Mouse (Mus musculus) 416B (cell line): ENCODE measurements at regions not wholly inside any gene's neighbourhood (a gene's known extent, or its start where the extent isn't known, plus 50 kb on each side); places are given as distances from the start of the nearest gene placed in this dataset.

Experiments used
- DNase-seq: peaks from one replicate; pipeline ENCODE4 v3.0.0; 2011; ENCODE audit warnings: low read depth

DNA sequence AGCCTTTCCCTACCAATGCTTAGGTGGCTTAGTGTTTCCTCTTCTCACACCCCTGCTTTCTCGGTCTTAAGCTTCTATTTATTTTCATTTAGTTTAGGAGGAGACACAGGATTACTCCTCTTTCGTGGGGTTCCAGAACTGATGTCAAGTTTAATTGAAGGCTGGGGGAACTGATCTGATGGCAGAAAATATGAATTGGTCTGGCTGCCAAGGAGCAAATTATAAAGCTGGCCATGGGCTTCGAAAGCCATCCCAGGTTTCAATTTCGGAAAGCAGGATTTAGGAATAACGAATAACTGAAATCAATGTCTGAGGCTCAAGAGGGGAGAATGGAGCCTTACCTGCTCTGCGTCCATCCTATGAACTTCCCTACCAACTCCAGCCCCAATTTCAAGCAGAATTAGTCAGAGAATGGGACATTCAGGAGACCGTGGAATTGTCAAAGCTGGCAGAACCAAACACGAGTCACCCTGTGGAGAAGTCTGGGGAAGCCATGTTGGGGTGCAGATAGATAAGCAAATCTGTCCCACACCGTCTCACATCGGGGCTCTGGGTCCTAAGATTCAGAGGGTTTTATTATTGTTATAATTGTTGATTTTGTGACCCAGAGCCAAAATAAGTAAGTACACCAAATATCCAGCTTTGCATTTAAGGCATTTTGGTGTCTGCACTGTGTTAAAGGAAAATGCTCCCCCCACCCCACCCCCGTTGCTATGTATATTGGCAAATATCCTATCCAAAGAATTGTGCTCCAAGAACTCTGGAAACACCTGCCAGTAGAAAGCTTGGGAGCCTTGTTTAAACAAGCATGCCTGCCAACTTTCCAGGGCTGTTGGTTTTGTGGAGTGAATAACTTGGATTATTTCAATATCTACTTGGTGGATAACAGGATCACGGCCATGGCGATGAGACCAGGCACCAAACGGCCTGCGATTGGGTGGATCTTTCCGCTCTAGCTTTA, 56.5 kb upstream of the Tgfbr2 start:
- DNase-seq: no peak

GRCm38 (mm10) chr9:116230346-116230745, 55.2 kb upstream of the Tgfbr2 start:
- DNase-seq: no peak

DNA sequence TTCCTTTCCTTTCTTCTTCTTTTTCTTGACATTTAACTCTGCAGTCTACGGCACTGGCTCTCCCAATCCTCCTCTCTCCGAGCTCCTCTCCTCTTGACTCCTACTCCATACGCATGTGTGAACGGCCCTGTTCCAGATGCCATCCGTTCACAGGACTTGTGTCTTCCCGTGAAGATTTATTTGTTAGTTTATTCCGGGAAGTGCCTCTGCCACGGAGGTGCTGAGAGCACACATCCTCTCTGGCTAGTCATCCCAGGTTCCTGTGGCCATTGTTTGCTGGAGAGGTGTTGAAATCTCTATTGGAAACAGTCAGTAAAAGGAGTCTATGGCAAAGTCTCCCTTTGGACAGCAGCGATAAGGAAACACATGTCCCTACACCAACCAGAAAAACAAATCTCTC, 53.3 kb upstream of the Tgfbr2 start:
- no peak for DNase-seq

- DNase-seq: no peak
Measured at GRCm38 (mm10) chr9:116227738-116228137, 52.6 kb upstream of the Tgfbr2 start.
